Mouse (Mus musculus) cerebellum, postnatal 25 days (tissue): ENCODE data around the gene Cope.
A peak's percentile ranks its signal among the peaks of the same experiment; 100 is the strongest.

Experiments used
- DNase-seq, 2 experiments: peaks; one replicate each; pipeline ENCODE4 v3.0.0; 2021; ENCODE audit warnings: mixed read lengths in 2 of 2

Gene Cope

GRCm38 (mm10) chr8:70302358-70302890, at the start of gene Cope, which contains the start of gene Ddx49:
Gene Cope, plus strand, starts transcription at chr8:70302518.
Gene Ddx49, minus strand, starts transcription at chr8:70302489.
- DNase-seq, result peak; percentile 96 to 98

- no peak for DNase-seq
These were observed 47.7 kb upstream of the Cope start for GRCm38 (mm10) chr8:70254628-70255027.

GRCm38 (mm10) chr8:70257456-70257855, 44.9 kb upstream of the Cope start:
- DNase-seq, result peak; percentile 61 to 75

GRCm38 (mm10) chr8:70258600-70258999, 43.7 kb upstream of the Cope start:
- DNase-seq, result no peak

- no peak for DNase-seq
These were observed 43.3 kb upstream of the Cope start for GRCm38 (mm10) chr8:70259043-70259442.

GRCm38 (mm10) chr8:70267674-70268073, 34.6 kb upstream of the Cope start:
- no peak for DNase-seq

GRCm38 (mm10) chr8:70268311-70268710, 34.0 kb upstream of the Cope start:
- peak; percentile 47 to 55 for DNase-seq

- DNase-seq, result no peak
These were observed 33.3 kb upstream of the Cope start for GRCm38 (mm10) chr8:70268799-70269565.

GRCm38 (mm10) chr8:70272949-70273348, 29.4 kb upstream of the Cope start:
- DNase-seq, result no peak

GRCm38 (mm10) chr8:70274350-70274749, 28.0 kb upstream of the Cope start:
- no peak for DNase-seq

- DNase-seq, result no peak
These were observed 25.8 kb upstream of the Cope start for GRCm38 (mm10) chr8:70276476-70276875.

GRCm38 (mm10) chr8:70278175-70278574, 24.1 kb upstream of the Cope start:
- no peak for DNase-seq

- no peak for DNase-seq
These were observed 23.1 kb upstream of the Cope start for GRCm38 (mm10) chr8:70279266-70279665.

- no peak for DNase-seq
These were observed 21.3 kb upstream of the Cope start for GRCm38 (mm10) chr8:70281001-70281400.

GRCm38 (mm10) chr8:70282603-70283135, 19.6 kb upstream of the Cope start, which contains the start of gene Homer3:
Gene Homer3, plus strand, starts transcription at chr8:70282827.
- DNase-seq, result peak; percentile 65 to 81

- peak in 1 of 2 experiments; percentile 40 for DNase-seq
These were observed 18.9 kb upstream of the Cope start for GRCm38 (mm10) chr8:70283136-70284077.

- no peak for DNase-seq
These were observed 17.9 kb upstream of the Cope start for GRCm38 (mm10) chr8:70284421-70284820.

GRCm38 (mm10) chr8:70285304-70285703, 17.0 kb upstream of the Cope start:
- no peak for DNase-seq

GRCm38 (mm10) chr8:70286737-70287136, 15.6 kb upstream of the Cope start:
- no peak for DNase-seq

GRCm38 (mm10) chr8:70293988-70294405, 8.3 kb upstream of the Cope start:
- DNase-seq, result no peak

GRCm38 (mm10) chr8:70300881-70301280, 1.4 kb upstream of the Cope start:
- no peak for DNase-seq

- DNase-seq, result no peak
These were observed 583 bp downstream of the Cope start for GRCm38 (mm10) chr8:70302901-70303300.

GRCm38 (mm10) chr8:70309311-70309710, 7.0 kb downstream of the Cope start:
- DNase-seq, result peak in 1 of 2 experiments; percentile 63
